Mouse (Mus musculus) stomach, postnatal 0 days (tissue): ENCODE measurements around the gene Foxp1. TPM values are rescaled to one million over a fixed set of nuclear protein-coding genes. Genes with fewer than 3 reads are reported as not detected.

Experiments
- ATAC-seq: fragments of 200-750 bp; cut with Nextera tagmentation; 2 replicates; pipeline ENCODE4 v1.8.0; 2017; ENCODE audit not compliant: low FRiP score, low TSS enrichment
- DNase-seq: peaks from one replicate; pipeline ENCODE4 v3.0.0-alpha.2; 2016; ENCODE audit warnings: low spot score
- H3K27ac ChIP-seq: fragments of 300-500 bp; sonication (generic); replicated peaks from 2 replicates; pipeline ENCODE4 v1.5.1; 2014; ENCODE audit warnings: mild to moderate bottlenecking, control low read depth
- H3K27me3 ChIP-seq: fragments of 300-500 bp; sonication (generic); 2 replicates; pipeline ENCODE4 v1.6.1; 2014; ENCODE audit warnings: low read length; ENCODE audit not compliant: control insufficient read depth, insufficient read depth
- H3K36me3 ChIP-seq: fragments of 300-500 bp; sonication (generic); 2 replicates; pipeline ENCODE4 v1.6.1; 2014; ENCODE audit warnings: low read length, mixed read lengths; ENCODE audit not compliant: control insufficient read depth, insufficient read depth
- H3K4me1 ChIP-seq: fragments of 300-500 bp; sonication (generic); replicated peaks from 2 replicates; pipeline ENCODE4 v1.6.1; 2014; ENCODE audit warnings: antibody characterized with exemption; ENCODE audit not compliant: control insufficient read depth, insufficient read depth
- H3K4me2 ChIP-seq: fragments of 300-500 bp; sonication (generic); replicated peaks from 2 replicates; pipeline ENCODE4 v1.6.1; 2014; ENCODE audit warnings: low read depth, mild to moderate bottlenecking, control low read depth, moderate library complexity
- H3K4me3 ChIP-seq: fragments of 300-500 bp; sonication (generic); 2 replicates; pipeline ENCODE4 v1.5.1; 2014; ENCODE audit warnings: low read depth, low read length, control low read depth
- H3K9ac ChIP-seq: fragments of 300-500 bp; sonication (generic); 2 replicates; pipeline ENCODE4 v1.6.1; 2014; ENCODE audit warnings: mild to moderate bottlenecking, low read length, control low read depth, mixed read lengths
- H3K9me3 ChIP-seq: fragments of 300-500 bp; sonication (generic); 2 replicates; pipeline ENCODE4 v1.6.1; 2016; ENCODE audit warnings: low read length; ENCODE audit not compliant: control insufficient read depth
- CTCF ChIP-seq: IDR thresholded peaks from 2 replicates; pipeline ENCODE4 v1.5.1; 2016; ENCODE audit warnings: antibody characterized with exemption, low read depth, mild to moderate bottlenecking, moderate library complexity
- EP300 ChIP-seq: optimal IDR thresholded peaks from 2 replicates; pipeline ENCODE3; 2016; ENCODE audit warnings: antibody characterized with exemption
- WGBS: fragments of 180-500 bp; shearing (Covaris S2); extraction: QIAGEN DNeasy Blood & Tissue Kit; methylation state at CpG from one replicate; pipeline ENCODE4 v1.1.7; 2014; 5-methylcytosine and 5-hydroxymethylcytosine counted together
- polyA plus RNA-seq: library from polyadenylated mRNA; unstranded; fragments of >200 nt; fragmentation: Nextera tagmentation; extraction: Ambion mirVana; gene quantifications from 2 replicates; pipeline ENCODE4 v1.2.1, GENCODE M21; 2015

Foxp1 gene
- polyA plus RNA-seq, 1 experiment from 2014 or later: 68.9 TPM

GRCm38 (mm10) chr6:98998971-98999932 is 523.3 kb downstream of the Foxp1 start:
- 64% methylated on average over 35 of the region's 35 CpGs for WGBS
- no peak overlapping the region for H3K4me3 ChIP-seq
- TF ChIP-seq CTCF (no peak), EP300 (no peak)
- DNase-seq: no peak
- no peak for ATAC-seq
- H3K27me3 ChIP-seq: no peaks in the 10 kb centered on the region
- peaks cover 14% of the 10 kb centered on the region for H3K36me3 ChIP-seq
- H3K4me2 ChIP-seq: no peak overlapping the region
- H3K9ac ChIP-seq: no peak overlapping the region
- peaks cover 3% of the 10 kb centered on the region; the same call in 1 of the 2 replicates for H3K4me1 ChIP-seq
- H3K27ac ChIP-seq: no peak overlapping the region
- H3K9me3 ChIP-seq: no peaks in the 10 kb centered on the region

GRCm38 (mm10) chr6:98997742-98998141 is 524.8 kb downstream of the Foxp1 start:
- H3K9me3 ChIP-seq: no peaks in the 10 kb centered on the region
- DNase-seq (peak; percentile 34), ATAC-seq (peak; percentile 75)
- H3K27me3 ChIP-seq: no peaks in the 10 kb centered on the region
- H3K27ac ChIP-seq: peak overlapping the region; percentile 24; the same call in 1 of the 2 replicates
- no peak overlapping the region for H3K4me3 ChIP-seq
- H3K36me3 ChIP-seq: peaks cover 9% of the 10 kb centered on the region
- no peak for TF ChIP-seq EP300
- no peak for TF ChIP-seq CTCF
- H3K4me2 ChIP-seq: no peak overlapping the region
- H3K4me1 ChIP-seq: peaks cover 3% of the 10 kb centered on the region; the same call in 1 of the 2 replicates
- H3K9ac ChIP-seq: no peak overlapping the region; the same call in 1 of the 2 replicates
- WGBS: 71% methylated on average over 9 of the region's 9 CpGs

GRCm38 (mm10) chr6:98996822-98997221 is 525.7 kb downstream of the Foxp1 start:
- H3K4me1 ChIP-seq: peaks cover 3% of the 10 kb centered on the region
- DNase-seq: no peak
- ATAC-seq: no peak
- peaks cover 7% of the 10 kb centered on the region; the same call in 1 of the 2 replicates for H3K36me3 ChIP-seq
- 73% methylated on average over 2 of the region's 2 CpGs for WGBS
- H3K4me2 ChIP-seq: no peak overlapping the region
- H3K27ac ChIP-seq: no peak overlapping the region
- no peak overlapping the region for H3K9ac ChIP-seq
- H3K9me3 ChIP-seq: no peaks in the 10 kb centered on the region
- TF ChIP-seq CTCF: no peak
- TF ChIP-seq EP300: no peak
- H3K4me3 ChIP-seq: no peak overlapping the region
- no peaks in the 10 kb centered on the region for H3K27me3 ChIP-seq

- H3K4me2 ChIP-seq: no peak overlapping the region
- no peak for ATAC-seq
- TF ChIP-seq CTCF (no peak), EP300 (no peak)
- 68% methylated on average over 1 of the region's 1 CpGs for WGBS
- no peak overlapping the region for H3K27ac ChIP-seq
- peaks cover 6% of the 10 kb centered on the region for H3K4me1 ChIP-seq
- no peaks in the 10 kb centered on the region for H3K27me3 ChIP-seq
- no peak overlapping the region for H3K4me3 ChIP-seq
- H3K36me3 ChIP-seq: peaks cover 6% of the 10 kb centered on the region; the same call in 1 of the 2 replicates
- H3K9me3 ChIP-seq: no peaks in the 10 kb centered on the region
- no peak overlapping the region for H3K9ac ChIP-seq
- DNase-seq: no peak
These were observed 526.2 kb downstream of the Foxp1 start for GRCm38 (mm10) chr6:98996346-98996745.

GRCm38 (mm10) chr6:98995681-98996080 is 526.8 kb downstream of the Foxp1 start:
- DNase-seq (no peak), ATAC-seq (no peak)
- H3K27ac ChIP-seq: no peak overlapping the region
- no peaks in the 10 kb centered on the region for H3K27me3 ChIP-seq
- no peak overlapping the region for H3K4me3 ChIP-seq
- no peaks in the 10 kb centered on the region for H3K9me3 ChIP-seq
- TF ChIP-seq CTCF (no peak), EP300 (no peak)
- no peak overlapping the region for H3K9ac ChIP-seq
- peaks cover 9% of the 10 kb centered on the region for H3K4me1 ChIP-seq
- 70% methylated on average over 4 of the region's 4 CpGs for WGBS
- H3K4me2 ChIP-seq: no peak overlapping the region
- no peaks in the 10 kb centered on the region for H3K36me3 ChIP-seq

- H3K36me3 ChIP-seq: no peaks in the 10 kb centered on the region
- no peak overlapping the region for H3K4me2 ChIP-seq
- H3K27me3 ChIP-seq: no peaks in the 10 kb centered on the region
- DNase-seq (no peak), ATAC-seq (no peak)
- TF ChIP-seq EP300: no peak
- no peak for TF ChIP-seq CTCF
- no peak overlapping the region for H3K27ac ChIP-seq
- H3K9ac ChIP-seq: no peak overlapping the region
- WGBS: 67% methylated on average over 4 of the region's 4 CpGs
- peaks cover 9% of the 10 kb centered on the region for H3K4me1 ChIP-seq
- H3K9me3 ChIP-seq: no peaks in the 10 kb centered on the region
- H3K4me3 ChIP-seq: no peak overlapping the region
These were observed 527.6 kb downstream of the Foxp1 start for GRCm38 (mm10) chr6:98994902-98995301.
